Mouse (Mus musculus) embryonic fibroblast, embryonic 13.5 days (primary cell): ENCODE measurements at regions not wholly inside any gene's neighbourhood (a gene's known extent, or its start where the extent isn't known, plus 50 kb on each side); places are given as distances from the start of the nearest gene placed in this dataset.

Experiments
- CTCF ChIP-seq: IDR thresholded peaks from 2 replicates; pipeline ENCODE4 v1.5.1; 2011; ENCODE audit warnings: mild to moderate bottlenecking, control low read depth, low read length, moderate library complexity, borderline replicate concordance; ENCODE audit not compliant: insufficient read depth
- POLR2A ChIP-seq: IDR thresholded peaks from 2 replicates; pipeline ENCODE4 v1.6.1; 2011; ENCODE audit warnings: low read depth, mild to moderate bottlenecking, control low read depth, low read length, moderate library complexity

- TF ChIP-seq CTCF (no peak), POLR2A (no peak)
These were observed 377.0 kb upstream of the Zfp703 start for GRCm38 (mm10) chr8:26600127-26600526.
